Mouse (Mus musculus) CH12.LX (cell line): ENCODE measurements around the gene Prss34.

Source experiments
- CTCF ChIP-seq, 2 experiments: IDR thresholded peaks in 1 of 2; conservative IDR thresholded peaks in 1 of 2; 2 replicates each; pipeline ENCODE4 v1.5.1; 2011 to 2012; ENCODE audit warnings: low read depth in 2 of 2, low read length in 2 of 2, improper control_type of control experiment in 1 of 2, inconsistent platforms in 1 of 2, mild to moderate bottlenecking in 1 of 2, moderate library complexity in 1 of 2
- GABPA ChIP-seq: IDR thresholded peaks from 2 replicates; pipeline ENCODE4 v1.6.1; 2012; ENCODE audit warnings: low read depth, low read length, improper control_type of control experiment, inconsistent platforms; ENCODE audit not compliant: insufficient replicate concordance
- MAX ChIP-seq: IDR thresholded peaks from 2 replicates; pipeline ENCODE4 v1.6.1; 2011; ENCODE audit warnings: low read length, improper control_type of control experiment
- POLR2A ChIP-seq: IDR thresholded peaks from 2 replicates; pipeline ENCODE4 v1.6.1; 2011; ENCODE audit warnings: low read depth, mild to moderate bottlenecking, improper control_type of control experiment, low read length
- SIN3A ChIP-seq: IDR thresholded peaks from 2 replicates; pipeline ENCODE4 v1.6.1; 2012; ENCODE audit warnings: low read length, improper control_type of control experiment, inconsistent platforms
- ZC3H11A ChIP-seq: IDR thresholded peaks from 2 replicates; pipeline ENCODE4 v1.6.1; 2012; ENCODE audit warnings: low read depth, mild to moderate bottlenecking, inconsistent platforms, low read length, improper control_type of control experiment

- TF ChIP-seq GABPA (no peak), CTCF (conservative IDR thresholded peaks at IDR 0.05 in 1 of 2, IDR thresholded peaks at IDR 0.05 in 1 of 2; ENCODE audit: low read depth in 2 of 2, low read length in 2 of 2) (no peak), ZC3H11A (no peak), POLR2A (no peak), SIN3A (no peak), MAX (no peak)
Measured at GRCm38 (mm10) chr17:25332321-25332720, 34.1 kb downstream of the Prss34 start.
